Mouse (Mus musculus) retina, embryonic 14.5 days (tissue): ENCODE results near the gene Adcyap1r1.

Experiments used
- DNase-seq: peaks from one replicate; pipeline ENCODE4 v3.0.0-alpha.2; 2015; ENCODE audit warnings: low spot score

Gene Adcyap1r1

GRCm38 (mm10) chr6:55451771-55452371 is at the start of gene Adcyap1r1:
TSS of gene Adcyap1r1 (plus strand) at chr6:55451978.
- DNase-seq, result peak; percentile 67

- no peak for DNase-seq
These were observed 49.6 kb upstream of the Adcyap1r1 start for GRCm38 (mm10) chr6:55402041-55402776.

- no peak for DNase-seq
These were observed 48.1 kb upstream of the Adcyap1r1 start for GRCm38 (mm10) chr6:55403411-55404309.

GRCm38 (mm10) chr6:55404421-55404990 is 47.3 kb upstream of the Adcyap1r1 start:
- no peak for DNase-seq

GRCm38 (mm10) chr6:55407345-55407744 is 44.4 kb upstream of the Adcyap1r1 start:
- DNase-seq, result no peak

- DNase-seq, result no peak
These were observed 41.5 kb upstream of the Adcyap1r1 start for GRCm38 (mm10) chr6:55410119-55410775.

GRCm38 (mm10) chr6:55410977-55411376 is 40.8 kb upstream of the Adcyap1r1 start:
- DNase-seq, result no peak

GRCm38 (mm10) chr6:55416202-55416601 is 35.6 kb upstream of the Adcyap1r1 start:
- DNase-seq, result no peak

GRCm38 (mm10) chr6:55418746-55419410 is 32.9 kb upstream of the Adcyap1r1 start:
- DNase-seq, result no peak

GRCm38 (mm10) chr6:55420411-55420810 is 31.4 kb upstream of the Adcyap1r1 start:
- no peak for DNase-seq

GRCm38 (mm10) chr6:55420869-55421361 is 30.9 kb upstream of the Adcyap1r1 start:
- no peak for DNase-seq

- no peak for DNase-seq
These were observed 19.7 kb upstream of the Adcyap1r1 start for GRCm38 (mm10) chr6:55432121-55432520.

- peak; percentile 43 for DNase-seq
These were observed 17.4 kb upstream of the Adcyap1r1 start for GRCm38 (mm10) chr6:55434360-55434759.

GRCm38 (mm10) chr6:55435266-55436159 is 16.3 kb upstream of the Adcyap1r1 start:
- DNase-seq, result peak; percentile 45

- DNase-seq, result no peak
These were observed 13.9 kb upstream of the Adcyap1r1 start for GRCm38 (mm10) chr6:55437919-55438318.

GRCm38 (mm10) chr6:55438837-55439236 is 12.9 kb upstream of the Adcyap1r1 start:
- no peak for DNase-seq

GRCm38 (mm10) chr6:55443927-55444688 is 7.7 kb upstream of the Adcyap1r1 start:
- peak; percentile 55 for DNase-seq

- no peak for DNase-seq
These were observed 7.1 kb upstream of the Adcyap1r1 start for GRCm38 (mm10) chr6:55444721-55445120.

GRCm38 (mm10) chr6:55448199-55448598 is 3.6 kb upstream of the Adcyap1r1 start:
- DNase-seq, result no peak
